Mouse (Mus musculus) retina, adult 2 months (tissue): ENCODE data around the gene Top3b.
"Not testable (repeated sequence)": the region's sequence is repeated elsewhere in the genome, so short reads cannot be mapped to it uniquely, and the experiment has no call there.

Experiments used
- DNase-seq: peaks from one replicate; pipeline ENCODE4 v3.0.0-alpha.2; 2012; ENCODE audit warnings: low read depth, low spot score

The Top3b gene

DNA sequence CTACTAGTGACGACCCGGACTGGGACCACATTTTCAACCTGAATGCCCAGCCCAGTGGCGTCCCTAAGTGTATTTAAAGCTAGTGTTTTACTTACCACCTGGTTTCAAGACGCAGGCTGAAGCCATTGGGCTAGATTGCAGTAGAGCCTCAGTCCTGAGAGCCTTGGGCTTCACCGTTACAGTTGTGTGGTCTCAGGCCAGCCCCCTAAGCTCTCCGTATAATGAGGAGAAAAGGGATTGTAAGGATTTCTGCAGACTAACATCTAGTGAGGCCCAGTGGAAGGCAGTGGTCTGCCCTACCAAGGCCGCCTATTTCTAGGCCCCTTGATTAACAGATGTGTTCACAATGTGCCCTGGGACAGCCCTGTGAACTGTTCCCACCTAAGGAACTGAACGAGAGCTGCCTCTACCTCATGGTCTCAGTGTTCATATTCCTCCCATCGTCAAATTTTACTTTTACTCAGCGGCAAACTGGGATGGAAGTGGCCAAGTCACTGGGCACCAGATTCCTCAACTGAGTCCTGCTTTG, 26.6 kb downstream of the Top3b start:
- no peak for DNase-seq

DNA sequence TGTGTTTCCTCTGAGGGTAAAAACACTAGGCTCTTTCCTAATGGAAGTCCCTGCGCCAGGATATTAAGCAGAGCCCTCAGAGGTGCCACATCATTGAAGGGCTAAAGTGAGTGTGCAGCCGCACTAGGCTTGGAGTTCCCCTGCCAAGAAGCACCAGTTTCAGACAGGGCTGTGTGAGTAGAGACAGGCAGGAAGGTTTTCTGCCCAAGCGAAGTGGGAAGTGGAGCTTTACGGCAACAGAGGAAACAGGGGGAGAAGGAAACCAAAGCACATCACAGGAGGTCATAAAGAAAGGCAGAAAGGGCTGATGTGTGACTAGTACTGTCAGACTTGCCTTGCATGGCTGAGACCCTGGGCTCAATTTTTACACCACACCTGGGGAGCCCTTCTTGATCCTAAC, 31.8 kb downstream of the Top3b start:
- no peak for DNase-seq

DNA sequence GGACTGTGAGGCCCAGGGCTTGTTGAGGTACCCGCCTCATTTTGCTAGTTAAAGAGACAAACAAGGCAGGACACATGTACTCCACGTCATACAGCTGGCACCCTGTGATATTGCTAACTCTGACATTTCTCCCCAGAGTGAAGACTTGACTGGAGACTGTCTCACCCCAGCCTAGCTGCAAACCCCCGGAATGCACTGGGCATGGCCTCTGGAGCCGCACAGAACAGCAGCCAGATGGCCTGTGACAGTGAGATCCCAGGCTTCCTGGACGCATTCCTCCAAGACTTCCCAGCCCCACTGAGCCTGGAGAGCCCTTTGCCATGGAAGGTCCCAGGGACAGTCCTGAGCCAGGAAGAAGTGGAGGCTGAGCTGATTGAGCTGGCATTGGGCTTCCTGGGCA, 32.7 kb downstream of the Top3b start:
- no peak for DNase-seq

DNA sequence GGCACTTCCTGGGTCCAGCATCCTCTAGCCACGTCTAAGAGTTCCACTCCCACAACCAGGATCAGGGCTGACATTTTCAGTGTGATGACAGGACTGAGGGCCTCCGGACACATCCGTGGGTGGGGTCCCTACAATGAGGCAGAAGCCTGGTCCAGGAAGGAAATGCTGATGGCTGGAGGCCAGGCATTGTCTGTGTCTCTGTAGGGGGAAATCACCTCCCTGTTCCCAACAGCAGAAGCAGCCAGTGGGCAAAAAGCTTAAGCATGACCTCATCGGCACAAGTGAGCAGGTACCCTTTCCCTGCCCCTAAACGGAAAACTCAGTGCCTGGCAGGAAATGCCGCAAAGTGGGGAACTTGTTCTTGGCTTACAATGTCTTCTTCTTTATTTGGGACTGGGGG, 37.3 kb downstream of the Top3b start:
- DNase-seq: no peak

DNA sequence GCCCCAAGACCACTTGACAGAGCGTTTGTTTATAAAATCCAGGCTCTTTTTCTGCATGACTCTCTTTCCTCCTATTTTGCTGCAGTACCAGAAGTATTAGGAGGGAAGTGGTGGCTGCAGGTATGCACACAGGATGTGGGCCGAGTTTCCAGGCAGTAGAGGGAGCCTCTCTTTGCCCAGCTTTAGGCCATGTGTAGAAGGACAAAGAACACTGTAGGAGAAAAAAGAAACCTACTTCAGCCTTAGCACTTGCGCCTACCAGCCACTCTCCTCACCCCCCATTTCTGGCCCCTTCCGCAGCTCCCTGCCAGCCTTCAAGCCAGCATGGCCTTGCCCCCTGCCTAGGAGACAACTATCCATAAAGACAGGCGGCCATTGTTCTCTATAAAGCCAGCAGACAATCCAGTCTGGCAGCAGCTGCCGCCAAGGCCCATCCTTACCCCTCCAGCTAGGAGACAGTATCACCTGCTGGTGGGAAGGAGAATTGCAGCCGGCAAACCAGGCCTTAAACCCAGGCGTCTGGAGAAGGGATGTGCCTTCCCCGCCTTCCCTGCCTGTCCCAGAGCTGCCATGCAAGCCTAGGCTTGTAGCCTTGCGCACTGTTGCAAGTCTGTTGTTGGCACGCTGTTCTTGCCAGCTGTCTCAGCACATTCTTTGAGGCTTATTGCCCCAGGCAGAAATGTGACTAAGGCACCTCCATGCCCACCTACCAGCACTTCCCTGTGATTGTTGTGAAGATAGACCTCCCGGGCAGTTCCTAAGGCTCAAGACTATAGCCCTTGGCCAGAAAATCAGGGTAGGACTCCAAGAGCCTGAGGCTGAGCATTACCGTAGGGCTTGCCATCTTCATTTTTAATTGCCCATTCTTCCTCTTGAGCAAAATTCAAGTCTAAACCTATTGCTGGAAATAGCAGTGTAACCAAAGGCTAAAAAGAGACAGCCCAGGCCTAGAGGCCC, 41.4 kb downstream of the Top3b start:
- DNase-seq: peak; percentile 38

DNA sequence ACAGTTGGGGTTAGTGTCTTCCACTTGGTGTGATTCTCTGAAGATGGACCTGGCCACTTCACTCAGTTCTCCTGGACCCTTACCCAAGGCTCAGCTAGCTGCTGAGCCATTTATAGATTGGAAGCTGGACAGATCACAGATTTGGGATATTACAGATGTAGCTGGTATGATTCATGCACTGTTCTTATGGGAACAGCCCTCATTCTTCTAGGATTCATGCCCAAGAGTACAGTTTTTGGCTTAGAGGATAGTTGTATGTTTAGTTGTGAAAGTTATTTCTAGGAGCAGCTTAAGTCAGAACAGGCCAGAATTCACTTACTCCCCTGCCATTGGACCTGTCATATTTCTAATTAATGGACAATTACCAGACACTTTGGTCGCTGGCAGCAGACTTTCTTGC, 42.9 kb downstream of the Top3b start:
- DNase-seq: no peak

DNA sequence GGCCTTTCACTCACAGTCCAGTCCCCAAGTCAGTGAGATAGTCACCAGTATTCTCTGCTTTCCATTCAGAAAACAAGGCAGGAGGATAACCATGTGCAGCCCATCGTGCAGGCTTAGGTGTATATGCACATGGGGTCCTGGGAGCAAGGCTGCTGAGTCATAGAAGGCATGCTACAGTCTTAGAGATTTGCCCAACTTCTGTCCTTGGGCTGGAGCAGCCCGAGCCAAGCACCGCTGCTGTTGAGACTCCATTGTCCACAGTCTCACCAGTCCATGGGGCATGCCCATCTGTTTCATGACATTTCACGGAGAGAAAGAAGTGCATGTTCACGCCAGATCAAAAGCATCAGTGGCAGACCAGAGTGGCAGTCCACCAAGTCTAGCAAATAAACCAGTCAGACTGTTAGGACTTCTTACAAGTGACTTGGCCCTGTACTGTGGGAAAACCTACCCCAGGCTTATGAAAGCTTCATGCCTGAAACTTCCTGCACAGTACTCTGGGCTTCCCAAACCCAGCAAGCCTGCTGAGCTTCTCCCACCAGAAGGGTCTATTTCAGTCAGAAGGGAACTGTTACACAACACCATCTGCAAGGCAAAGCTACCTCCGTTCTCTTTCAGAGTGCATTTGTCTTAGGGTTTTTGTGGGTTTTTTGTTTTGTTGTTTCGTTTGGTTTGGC, 48.0 kb downstream of the Top3b start:
- DNase-seq: no peak

DNA sequence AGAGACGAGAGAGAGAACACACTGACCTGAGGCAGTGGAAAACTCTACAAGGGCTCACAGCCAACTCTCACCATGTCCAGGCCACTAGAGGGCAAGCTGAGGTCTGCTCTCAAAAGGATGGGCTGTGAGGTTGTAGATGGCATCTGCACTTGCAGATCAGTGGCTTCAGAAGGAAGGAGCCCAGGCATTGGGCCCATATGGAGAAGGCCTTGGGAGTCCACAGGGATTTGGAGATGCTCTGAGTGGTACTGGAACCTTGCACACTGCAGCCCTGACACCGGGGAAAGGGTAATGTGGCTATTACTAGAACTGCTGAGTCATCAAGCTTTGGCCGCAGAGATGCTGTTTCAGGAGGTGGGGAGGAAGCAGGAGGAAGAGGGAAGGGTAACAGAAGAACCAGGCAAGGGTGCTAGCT, 50.5 kb downstream of the Top3b start:
- DNase-seq: peak; percentile 18

DNA sequence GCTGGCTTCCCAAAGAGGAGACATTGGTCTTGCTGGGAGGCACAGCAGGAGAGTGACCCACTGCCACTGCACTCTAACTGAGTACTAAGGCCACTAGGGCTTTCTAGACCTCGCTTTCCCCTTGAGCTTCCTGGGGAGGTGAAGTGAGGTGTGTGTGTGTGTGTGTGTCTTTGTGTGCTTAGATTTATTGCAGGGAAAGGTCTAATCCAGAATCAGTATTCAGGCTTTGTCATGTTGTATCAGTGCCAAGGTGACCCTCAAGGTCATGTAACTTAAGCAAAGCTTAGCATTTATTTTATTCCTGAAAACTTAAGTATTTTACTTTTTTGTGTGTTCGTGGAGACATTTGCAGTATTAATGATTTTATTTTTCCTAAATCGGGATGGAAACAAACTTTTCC, 53.9 kb downstream of the Top3b start:
- DNase-seq: no peak

DNA sequence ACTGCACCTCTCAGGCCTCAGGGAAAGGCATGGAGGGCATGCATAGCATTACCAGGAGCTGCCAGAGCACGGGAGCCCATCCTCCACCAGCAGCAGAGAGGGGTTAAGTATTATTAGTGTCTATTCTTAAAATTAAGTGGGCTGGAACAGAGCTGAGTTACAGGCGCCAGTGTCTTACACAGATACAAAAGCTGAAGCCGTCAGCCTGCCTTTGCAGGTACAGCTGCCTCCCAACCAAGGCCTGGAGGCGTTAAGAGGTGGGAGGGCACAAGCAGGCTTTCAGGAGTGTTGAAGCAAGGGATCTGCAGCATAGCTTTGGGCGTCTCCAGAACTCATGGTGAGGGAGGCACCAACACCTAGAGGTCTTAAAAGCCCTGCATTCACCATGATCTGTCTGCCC, 56.0 kb downstream of the Top3b start:
- no peak for DNase-seq

DNA sequence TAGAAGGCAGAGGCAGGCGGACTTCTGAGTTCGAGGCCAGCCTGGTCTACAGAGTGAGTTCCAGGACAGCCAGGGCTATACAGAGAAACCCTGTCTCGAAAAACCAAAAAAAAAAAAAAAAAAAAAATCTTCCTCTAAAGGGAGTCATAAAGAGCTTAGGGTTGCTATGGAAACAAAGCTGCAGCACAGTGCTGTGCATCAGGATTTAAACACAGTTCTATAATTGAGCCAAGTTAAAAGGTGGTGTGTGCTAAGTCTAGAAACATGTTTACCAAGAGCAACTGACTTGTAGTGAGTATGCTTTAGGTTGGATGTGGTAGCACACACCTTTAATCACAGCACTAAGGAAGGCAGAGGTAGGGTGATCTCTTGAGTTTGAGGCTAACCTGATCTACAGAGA, 58.4 kb downstream of the Top3b start:
- DNase-seq: not testable (repeated sequence)

DNA sequence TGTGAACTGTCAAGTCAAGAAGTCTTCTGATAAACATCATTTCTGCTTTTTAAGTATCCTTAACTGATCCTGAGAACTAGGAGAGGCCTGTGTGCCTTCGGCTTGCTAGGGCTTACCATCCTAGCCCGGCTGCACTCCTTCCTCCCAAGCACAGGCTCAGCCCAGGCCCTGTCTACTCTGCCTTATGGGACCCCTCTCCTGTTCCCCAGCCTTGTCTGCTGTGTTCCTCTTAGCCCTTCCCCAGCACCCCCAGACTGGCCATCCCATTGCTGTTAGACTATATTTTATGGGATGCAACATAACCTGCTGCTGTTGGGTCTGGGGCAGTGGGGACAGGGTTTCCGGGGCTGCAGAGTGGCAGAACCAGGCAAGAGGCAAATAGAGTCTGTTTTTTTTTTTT, 59.8 kb downstream of the Top3b start:
- DNase-seq: no peak

DNA sequence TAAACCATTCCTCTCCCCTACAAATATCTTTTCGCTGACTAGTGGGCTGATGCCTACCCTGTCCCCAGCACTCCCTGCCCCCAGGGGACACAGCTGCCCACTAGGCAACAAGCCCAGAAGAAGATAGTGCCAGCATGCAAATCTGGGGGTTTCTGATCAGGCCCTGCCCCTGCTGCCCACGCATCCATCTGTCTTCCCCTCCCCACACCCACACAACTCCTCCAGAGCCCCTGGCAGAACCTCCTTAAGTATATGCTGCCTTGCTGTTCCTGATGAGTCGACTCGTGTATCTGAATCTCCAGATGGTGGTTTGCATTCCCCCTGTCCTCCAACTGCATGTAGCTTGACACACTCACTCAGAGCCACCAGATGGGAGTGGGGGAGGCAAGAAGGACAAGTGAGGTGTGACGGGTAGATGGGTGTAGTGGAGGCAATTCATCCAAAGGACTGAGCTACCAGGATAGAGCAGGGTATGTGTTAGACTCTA, 60.3 kb downstream of the Top3b start:
- no peak for DNase-seq

DNA sequence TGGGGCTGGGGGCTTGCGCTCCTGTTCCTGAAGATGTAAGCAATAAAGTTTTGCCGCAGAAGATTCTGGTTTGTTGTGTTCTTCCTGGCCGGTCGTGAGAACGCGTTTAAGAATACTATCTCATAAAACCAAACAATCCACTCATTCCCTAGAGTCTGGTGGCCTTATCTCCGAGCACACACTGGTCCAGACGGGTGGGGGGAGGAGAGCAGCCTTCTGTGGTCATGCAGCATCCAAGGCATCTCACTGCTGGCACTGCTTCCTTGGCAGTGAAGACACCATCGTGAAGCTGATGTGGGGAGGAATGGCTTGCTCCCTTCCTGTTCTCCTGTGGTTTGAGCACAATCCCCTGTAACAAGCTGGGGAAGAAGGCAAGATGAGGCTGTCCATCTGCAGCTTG, 69.0 kb downstream of the Top3b start:
- DNase-seq: no peak

DNA sequence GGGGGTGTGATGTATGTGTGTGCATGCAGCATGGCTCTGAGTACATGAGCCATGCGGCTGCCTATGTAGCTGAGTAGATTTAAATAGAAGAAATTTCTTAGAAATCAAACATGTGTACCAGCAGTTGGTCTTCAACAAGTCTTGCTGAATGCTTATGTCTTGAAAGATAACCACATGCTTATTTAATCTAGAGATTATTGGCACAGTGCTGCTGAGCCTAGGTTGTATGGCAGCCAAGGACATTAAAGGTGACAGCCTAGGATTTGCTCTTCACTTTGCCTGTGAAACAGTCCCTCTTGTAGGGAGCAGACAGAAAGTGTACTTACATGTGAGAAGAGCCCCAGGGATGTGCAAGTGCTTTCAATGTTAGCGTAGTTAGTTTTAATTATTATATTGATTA, 70.5 kb downstream of the Top3b start:
- no peak for DNase-seq
